Mouse (Mus musculus): Measurements from ENCODE around the gene Olfr975.
"Not testable (repeated sequence)": the region's sequence is repeated elsewhere in the genome, so short reads cannot be mapped to it uniquely, and the experiment has no call there.

Gene Olfr975

DNA sequence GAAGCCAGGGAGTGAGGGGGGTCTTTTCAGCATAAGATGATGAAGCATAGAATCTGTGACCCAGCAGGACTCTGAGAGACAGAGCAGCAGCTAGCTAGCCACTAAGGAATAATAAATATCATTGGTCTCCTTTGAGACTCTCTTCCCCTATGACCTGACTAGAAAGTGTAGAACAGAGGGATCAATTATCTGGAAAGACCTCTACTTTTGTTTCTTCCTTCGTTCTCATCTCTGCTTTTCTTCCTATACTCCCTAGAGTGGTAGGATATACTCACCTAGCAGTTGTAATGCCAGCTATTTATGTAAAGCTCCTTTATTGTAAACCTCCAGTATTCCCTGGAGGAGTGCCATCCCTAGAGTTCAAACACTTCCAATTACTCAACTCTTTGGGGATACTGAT is at the start of gene Olfr975:
Gene Olfr975 (minus strand): TSS at position 101 of the 400 bp plus-strand sequence.
- DNase-seq (ENCODE audit: low spot score in 2 of 2) = no peak

DNA sequence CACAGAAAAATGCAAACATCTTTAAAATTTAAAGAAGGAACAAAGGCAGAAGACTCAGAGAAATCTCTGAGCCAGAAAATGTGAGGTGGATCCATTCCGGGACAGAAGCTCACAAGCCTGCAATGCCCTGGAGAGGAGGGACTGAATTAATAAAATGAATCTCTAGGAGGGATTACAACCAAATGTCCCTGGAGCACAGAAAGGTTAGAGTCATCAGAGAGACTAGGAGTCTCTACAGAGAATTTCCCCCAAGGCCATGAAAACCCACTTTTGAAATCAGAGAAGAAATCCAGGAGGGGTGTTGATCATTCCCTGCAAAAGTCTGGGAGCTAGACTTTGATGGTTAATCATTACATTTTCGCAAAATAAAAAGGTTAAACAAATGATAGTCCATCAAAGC is 40.0 kb upstream of the Olfr975 start, which contains the start of gene Olfr978:
Gene Olfr978 (plus strand): TSS at position 301 of the 400 bp plus-strand sequence.
- DNase-seq (ENCODE audit: low spot score in 2 of 2) = no peak

DNA sequence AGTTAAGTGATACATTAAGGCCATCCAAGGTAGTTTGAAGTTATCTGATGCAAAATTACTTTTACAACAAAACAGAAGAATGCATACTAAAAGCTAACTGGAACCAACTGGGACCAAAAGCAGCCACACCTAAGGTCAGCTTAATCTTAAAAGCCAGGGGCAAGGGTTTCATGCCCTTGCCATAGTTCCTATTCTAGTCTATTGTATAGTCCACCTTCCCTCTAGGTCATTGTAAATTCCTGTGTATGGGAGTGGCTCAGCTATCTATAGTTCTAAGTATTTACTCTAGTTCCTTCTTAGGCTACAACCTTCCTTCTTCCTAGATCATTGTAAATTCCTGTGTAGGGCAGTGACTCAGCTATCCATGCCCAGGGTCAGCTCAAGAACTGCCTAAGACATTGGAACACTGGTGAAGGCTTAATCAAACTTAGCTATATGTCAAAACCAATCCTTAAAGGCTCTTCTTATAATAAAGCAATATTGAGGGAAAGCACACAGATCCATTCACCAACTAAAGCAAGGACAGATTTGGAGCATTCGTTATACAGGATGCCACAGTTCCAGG is 24.8 kb upstream of the Olfr975 start:
- DNase-seq (ENCODE audit: low spot score in 2 of 2) = not testable (repeated sequence)

DNA sequence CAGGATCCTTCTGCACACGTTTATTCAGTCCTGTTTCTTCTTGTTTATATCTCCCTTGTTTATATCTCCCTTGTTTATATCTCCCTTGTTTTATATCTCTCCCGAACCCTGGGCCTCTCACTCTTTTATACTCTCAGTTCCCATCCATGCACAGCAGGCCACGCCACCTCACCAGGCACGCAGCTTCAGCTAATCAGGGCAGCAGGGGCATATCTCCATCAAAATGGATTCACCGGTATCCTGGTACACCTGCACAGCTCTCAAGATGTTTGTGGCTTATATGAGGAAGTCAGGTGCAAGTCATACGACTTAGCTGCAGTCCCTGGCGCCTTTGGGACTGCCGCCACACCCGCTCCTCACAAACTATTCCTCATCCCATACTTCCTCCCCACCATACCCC is 9.2 kb upstream of the Olfr975 start, which contains the start of gene Olfr976:
Gene Olfr976 (minus strand): TSS at position 101 of the 400 bp plus-strand sequence.
- not testable (repeated sequence) for DNase-seq (ENCODE audit: low spot score in 2 of 2)

DNA sequence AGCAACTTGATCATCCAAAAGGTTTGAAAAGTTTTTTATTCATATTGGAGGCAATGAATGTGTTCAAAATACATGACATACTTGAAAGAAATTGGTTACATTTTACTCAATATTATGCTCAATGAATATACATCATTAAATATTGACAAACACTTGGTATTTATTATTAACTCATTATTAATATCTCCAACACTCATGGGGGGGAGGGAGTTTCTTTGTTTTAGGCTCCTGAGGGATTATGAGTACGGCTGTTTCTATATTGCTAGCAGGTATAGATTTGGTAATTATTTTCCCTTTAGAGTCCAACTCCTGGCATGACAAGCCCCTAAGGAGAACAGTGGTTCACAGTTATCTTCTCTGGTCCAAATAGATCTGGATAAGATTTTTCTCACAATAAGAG is 14.6 kb downstream of the Olfr975 start, which contains the start of gene Olfr974:
Gene Olfr974 (plus strand): TSS at position 301 of the 400 bp plus-strand sequence.
- no peak for DNase-seq (ENCODE audit: low spot score in 2 of 2)

DNA sequence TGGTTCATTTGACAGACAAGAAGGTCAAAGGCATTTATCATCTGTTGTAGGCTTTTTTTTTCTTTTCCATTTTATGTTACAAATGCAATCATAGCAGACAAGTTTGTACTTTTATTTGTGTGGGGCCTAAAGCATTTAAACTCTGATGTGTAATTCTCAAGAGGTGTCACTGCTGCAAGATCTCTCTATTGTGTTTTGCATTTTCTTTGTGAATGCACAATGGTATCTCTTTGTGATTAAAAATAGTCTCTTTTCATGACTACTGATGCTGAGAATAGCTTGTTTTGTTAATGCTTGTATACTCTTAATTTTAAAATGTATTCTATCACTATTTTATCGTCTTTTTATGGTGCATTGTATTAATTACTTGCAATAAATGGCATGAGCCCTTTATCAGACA is 23.0 kb downstream of the Olfr975 start:
- not testable (repeated sequence) for DNase-seq (ENCODE audit: low spot score in 2 of 2)

DNA sequence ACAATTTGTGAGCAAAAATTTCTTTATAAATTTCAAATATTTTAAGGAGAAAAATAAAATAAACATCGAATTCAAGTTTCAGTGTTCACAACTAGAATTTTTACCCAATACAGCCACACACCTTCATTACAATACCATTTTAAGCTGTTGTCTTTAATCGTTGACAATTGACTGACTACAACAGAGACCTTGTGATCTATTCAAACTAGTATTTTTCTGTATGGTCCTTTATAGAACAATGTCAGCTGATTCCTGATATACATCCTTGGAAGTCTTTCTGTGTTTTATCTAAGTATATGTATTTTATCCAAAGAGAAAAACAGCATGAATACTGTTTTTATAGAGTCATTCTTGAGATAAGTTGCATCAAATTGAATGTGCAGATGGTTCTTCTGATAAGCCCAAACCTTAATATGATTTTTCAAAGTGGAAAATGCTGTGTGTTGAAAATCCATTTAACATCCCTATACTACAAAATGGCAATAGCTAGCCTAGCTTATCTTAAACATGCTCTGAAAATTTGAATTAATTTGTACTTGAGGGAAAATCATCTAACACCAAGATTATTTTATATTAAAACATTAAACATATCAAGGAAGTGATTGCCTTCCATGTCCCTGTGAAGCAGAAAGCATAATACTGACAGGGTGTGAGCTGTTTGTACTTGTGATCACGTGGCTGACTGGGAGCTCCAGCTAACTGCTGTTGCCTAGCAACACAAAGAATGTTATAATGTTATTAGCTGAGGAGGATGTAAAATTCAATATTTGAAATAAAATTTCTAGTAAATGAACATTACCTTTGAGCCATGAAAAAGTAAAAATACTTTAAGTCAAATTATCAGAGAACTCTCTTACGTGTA is 23.6 kb downstream of the Olfr975 start:
- DNase-seq (ENCODE audit: low spot score in 2 of 2) = not testable (repeated sequence)

DNA sequence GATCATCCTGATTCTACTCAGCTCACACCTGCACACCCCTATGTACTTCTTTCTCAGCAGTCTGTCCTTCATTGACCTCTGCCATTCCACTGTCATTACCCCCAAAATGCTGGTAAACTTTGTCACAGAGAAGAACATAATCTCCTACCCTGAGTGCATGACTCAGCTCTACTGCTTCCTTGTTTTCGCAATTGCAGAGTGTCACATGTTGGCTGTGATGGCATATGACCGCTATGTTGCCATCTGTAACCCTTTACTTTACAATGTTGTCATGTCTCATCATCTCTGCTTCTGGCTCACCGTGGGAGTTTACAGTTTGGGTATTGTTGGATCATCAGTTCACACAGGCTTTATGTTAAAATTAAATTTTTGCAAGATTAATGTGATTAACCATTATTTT is 41.9 kb downstream of the Olfr975 start:
- no peak for DNase-seq (ENCODE audit: low spot score in 2 of 2)

DNA sequence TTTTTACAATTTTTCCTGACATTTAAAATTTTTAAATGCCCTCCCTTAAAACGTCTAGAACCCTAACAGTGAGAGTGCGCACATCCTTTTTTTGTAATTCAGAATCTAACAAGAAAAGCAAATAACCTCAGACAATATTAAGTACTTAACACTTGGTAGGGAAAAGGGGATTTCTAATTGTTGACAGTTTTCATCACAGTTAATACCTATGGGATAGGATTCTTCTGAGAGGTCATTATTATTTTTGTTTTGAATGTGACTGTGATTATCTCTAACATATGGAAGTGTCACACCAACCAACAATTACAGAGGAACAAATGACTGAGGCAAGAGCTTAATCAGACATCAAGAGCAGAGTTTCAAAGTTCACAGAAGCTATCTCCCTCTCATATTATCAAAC is 44.8 kb downstream of the Olfr975 start, which contains the start of gene Olfr229:
Gene Olfr229 (plus strand): TSS at position 301 of the 400 bp plus-strand sequence.
- DNase-seq (ENCODE audit: low spot score in 2 of 2) = no peak

DNA sequence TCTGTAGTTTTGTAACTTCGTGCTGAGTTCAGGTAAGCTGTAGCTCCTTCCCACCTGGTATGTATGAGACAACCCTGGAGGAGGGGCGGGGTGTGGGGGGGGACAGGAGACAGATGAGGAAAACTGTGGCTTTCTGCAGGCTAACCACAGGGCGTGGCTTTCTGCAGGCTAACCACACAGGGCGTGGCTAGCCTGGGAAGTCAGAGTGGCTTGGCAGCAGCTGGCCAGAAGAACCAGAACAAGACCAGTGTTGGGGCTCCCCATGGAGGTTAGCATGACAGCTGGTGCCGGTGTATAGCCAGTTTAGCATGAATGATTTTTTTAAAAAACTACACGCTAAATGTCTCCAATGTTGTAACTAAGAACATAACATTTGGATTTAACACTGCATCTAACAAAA is 46.7 kb downstream of the Olfr975 start:
- no peak for DNase-seq (ENCODE audit: low spot score in 2 of 2)

Data from spleen, postnatal 10 days (tissue).